Mouse (Mus musculus) lung, adult 18-20 months (tissue): ENCODE results near the gene Btg1.

Experiments
- DNase-seq, 2 experiments: peaks; one replicate each; pipeline ENCODE4 v3.0.0; 2022; ENCODE audit warnings: mixed read lengths in 2 of 2

Btg1 gene

DNA sequence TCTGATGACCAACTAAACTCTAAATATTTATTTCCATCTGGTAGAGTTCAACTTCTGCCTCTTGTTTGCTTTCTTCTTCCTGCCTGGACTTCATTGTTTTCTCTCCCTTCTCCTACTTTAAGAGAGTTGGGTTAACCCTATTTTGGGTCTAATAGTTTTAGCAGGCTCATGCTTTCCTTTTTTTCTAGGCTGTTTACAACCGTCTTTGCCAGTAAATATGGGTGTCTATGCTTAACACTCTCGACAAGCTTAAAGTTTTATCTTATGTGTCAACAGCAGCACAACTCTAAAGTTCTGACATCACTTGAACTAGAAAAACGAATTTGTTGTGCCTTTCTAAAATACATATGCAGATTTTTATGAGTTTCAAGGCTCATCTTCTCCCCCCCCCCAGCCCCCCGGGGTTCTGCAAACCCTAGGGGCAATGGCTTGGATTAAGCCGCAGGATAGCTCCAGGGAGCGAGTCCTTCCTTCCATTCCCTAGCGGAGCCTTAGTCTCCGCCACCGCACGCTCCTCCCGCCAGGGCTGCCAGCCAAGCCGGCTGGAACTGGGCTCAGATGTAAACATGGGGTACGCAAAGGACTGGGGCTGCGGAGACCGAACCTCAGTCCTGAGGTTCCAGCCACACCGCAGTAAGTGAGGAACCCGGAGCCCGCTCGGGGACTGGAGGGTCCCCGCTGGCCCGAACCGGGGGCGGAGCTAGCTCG is 651 bp upstream of the Btg1 start:
- no peak for DNase-seq

DNA sequence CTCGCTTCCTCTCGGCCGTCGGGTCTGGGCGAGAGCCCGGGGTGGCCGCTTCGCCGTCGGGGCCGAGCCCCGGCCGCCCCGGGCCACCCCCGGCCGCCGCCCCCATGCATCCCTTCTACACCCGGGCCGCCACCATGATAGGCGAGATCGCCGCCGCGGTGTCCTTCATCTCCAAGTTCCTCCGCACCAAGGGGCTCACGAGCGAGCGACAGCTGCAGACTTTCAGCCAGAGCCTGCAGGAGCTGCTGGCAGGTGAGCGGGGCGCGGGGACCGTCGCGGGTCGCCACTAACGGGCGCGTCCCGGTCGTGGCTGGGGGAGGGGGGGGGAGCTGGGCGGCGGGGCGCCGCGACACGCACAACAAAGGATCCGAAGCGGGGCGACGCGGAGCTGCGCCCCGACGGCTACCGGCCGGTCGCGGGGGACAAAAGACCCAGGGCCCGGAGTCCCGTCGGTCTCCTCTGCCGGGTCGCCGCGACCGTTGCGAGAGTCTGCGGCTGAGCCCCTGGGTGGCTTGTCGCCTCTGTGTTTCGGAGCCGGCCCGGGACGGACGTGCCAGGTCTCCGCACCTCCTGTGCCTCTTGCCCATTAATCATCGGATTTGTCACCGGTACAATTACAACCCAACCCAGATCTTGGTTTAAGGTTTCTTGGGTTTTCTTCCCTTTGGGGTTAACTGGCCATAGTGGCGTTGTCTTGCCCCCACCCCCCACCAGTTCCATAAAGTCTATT is 580 bp downstream of the Btg1 start:
- DNase-seq: peak; percentile 44 to 48

DNA sequence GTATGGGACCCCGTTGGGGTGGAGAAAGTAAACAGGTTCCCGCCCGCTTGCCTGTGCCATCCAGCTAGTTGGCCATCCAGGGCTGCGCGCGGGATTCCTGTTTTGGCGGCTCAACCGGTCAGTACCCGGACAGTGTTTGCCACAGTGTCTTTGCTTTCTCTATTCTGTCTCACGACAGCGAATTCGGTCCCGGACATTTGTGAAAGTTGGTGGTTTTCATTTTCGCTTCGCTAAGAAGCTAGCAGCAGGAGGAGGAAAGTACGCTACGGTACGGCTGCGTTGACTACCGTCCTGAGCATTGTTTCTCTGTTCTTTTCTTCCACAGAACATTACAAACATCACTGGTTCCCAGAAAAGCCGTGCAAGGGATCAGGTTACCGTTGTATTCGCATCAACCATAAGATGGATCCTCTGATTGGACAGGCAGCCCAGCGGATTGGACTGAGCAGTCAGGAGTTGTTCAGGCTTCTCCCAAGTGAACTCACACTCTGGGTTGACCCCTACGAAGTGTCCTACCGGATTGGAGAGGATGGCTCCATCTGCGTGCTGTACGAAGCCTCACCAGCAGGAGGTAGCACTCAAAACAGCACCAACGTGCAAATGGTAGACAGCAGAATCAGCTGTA is 1.3 kb downstream of the Btg1 start:
- peak; percentile 86 to 87 for DNase-seq

DNA sequence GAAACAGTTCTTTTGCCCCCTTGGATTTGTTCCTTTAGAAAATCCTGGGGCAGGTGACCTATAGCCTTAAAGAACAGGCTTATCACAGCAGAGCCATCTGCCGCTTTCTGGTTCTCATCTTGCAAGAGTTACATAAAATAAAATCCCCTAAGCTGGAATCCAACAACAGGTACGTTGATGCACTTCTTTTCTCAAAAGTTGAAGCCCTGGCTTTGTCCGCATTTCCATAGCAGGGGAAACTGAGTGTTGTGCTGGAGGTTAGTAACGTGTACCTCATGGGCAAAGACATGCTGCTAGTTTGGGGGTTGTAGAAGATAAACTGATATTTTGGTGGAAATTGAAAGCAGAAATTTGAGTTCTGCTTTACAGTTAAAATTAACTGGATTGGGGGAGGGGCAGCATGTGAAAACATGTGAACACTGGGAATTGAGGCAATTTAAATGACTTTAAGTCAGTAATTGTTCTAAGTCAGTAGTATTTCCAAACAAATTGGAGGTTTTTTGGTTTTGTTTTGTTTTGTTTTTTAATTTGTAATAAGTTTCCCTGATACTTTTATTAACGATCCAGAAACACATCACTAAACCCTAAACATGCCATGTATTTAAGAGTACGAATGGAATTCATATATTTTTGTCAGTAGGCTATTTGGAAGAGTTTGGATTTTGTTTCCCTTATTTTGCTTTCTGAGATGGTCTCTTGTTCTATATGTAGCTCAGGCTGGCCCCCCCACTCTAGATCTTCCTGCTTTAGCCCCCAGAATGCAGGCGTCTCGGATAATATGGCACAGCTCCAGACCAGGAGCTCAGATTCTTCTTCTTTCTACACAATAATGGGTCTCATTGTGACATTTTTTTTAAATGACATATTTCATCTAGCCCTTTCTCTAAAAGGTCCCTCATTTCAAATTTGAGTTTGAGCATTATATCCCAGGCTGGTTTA is 3.4 kb downstream of the Btg1 start:
- DNase-seq: no peak

DNA sequence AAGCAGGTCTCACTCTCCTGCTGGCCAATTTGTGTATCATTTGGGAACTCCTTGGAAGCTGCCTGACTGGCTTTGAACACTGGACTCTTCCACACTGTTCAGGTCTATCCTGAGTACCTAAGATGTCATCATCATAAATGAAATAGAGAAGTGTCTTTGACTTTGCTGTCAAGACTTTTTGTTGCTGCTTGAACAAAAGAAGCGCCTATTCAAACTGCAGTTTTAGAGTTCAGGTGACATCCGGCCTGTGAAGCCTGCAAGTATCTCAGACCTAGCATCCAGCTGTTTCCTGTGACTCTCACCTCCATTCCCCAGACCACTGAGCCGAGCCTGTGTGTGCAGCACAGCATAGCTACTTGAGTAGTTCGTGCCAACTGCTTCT is 4.1 kb downstream of the Btg1 start:
- peak; percentile 45 to 52 for DNase-seq

DNA sequence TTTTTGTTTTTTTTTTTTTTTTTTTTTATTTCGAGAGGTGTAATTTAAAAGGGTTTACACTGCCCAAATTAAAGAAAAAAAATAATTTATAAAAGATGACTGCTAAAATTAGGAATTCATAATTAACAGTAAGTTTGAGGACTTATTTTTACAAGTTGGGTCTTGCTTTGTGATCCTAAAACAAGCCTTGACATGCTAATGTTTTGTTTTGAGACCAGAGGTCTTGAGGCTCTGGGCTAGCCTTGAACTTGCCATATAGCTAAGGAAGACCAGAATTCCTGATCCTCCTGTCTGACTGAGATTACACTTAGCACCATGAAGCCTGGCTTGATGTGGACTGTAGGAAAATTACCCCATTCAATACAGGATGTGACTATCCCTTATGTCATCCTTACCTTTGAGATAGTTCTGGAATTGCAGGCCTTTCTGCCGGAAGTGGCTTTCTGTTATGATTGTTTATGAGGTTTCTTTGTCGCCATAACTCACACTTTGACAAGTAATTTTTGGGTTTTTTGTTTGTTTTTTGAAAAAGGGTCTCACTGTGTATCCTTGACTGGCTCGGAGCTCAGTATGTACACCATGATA is 4.6 kb downstream of the Btg1 start:
- no peak for DNase-seq

DNA sequence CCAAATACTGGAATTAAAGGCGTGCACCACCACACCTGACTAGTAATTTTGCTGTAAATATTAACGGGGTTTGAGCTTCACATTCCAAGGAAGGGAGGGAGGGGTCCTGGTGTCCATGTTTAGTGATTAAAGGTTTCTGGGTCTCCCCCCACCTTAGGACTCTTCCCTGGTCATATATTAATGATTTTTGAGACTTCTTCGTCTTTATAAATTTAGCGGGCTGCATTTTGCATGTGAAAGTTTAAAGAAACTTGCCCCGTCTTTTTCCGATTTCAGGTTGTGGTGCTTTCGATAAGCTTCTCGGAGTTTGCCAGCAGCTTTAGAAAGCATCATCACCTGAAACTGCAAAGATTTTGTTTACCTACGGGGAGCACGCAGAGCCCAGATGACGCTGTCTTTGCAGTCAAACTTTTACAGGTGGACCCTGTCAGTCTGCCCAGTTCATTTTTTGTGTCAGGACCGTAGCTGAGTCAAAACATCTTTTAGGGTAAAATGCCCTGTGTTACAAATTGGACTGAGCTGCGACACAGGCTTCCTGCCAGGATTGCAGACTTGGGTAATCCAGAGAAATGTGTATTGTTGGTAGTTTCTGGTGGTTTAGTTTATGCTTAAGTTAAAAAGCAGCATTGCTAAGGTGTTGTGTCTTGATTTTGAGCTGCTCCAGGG is 5.3 kb downstream of the Btg1 start:
- DNase-seq: no peak

DNA sequence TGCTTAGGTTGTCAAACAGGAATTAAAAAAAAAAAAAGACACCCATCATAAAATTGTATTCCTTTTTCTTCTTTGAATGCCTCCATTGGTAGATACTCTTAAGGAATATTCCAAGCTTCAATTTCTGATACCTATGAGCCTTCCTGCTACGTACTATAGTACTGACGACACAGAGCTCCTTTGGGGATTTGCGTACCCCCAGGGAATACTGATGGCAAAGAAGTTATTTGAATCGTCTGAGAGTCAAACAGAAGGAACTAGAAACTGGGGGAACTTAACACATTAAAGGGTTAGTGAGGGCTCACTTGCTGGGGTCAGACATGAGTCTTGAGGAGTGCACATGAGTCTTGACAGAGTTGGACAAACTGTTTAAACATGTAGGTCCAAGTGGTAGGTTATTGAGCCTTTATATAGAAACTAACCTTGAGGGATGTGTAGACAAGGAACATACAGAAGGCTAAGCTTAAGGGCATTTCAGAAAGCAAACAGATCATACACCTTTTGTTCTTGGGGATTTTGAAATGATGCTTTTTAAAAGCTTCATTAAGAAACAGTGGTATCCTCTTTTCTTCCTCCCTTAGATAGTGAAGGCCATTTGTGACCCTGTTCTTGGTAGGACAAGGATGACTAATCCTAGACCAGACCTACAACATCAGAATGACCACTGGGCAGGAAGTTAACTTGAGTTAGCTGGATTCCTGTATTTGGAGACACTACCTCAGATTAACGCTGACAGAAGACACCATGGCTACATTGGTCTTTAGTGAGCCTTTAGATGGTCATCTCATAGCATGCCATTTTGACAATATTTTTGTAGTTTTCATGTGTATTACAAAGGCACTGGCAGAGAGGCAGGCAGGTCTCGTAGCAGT is 6.2 kb downstream of the Btg1 start:
- no peak for DNase-seq

DNA sequence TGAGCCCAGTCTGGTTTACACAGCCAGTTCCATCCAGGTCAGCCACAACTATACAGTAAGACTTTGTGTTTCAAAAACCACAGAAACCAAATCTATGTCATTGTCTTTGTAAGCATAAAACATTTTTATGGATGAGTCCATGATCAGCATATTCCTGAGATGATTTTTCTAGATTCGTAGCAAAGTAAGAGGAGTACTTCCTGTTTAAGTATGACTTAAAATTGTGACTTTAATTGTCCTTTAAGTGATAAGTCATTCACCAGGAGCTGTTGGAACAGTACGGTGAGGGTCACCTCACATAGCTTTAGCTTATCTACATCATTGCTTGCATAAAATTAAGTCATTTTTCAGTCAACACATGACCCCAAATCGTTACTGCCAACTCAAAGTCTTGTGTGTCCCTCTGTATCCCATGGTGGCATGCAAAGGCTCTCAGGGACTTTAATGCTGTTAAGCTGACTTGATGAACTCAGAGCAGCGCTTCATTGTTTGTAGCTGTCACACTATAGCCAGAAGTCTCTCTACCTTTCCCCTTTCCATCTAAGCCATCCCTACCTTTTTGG is 6.9 kb downstream of the Btg1 start:
- no peak for DNase-seq

DNA sequence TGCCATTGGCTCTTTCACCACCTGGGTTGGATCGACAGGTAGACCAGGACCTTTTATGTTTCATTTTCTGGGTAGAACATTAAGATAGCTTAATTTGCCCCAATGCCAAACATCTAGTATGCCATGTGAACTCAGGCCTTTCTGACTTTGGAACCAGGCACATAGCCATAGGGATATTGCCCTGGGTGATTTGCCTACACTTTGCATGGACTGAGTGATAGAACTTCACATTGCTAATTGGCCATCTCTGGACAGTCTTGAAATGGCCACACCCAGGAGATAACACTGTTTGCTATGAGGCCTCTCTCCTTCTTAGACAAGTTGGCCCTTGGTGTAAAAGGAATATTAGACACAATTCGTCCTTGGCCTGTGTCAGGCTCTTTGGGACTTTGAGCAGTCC is 7.6 kb downstream of the Btg1 start:
- no peak for DNase-seq

DNA sequence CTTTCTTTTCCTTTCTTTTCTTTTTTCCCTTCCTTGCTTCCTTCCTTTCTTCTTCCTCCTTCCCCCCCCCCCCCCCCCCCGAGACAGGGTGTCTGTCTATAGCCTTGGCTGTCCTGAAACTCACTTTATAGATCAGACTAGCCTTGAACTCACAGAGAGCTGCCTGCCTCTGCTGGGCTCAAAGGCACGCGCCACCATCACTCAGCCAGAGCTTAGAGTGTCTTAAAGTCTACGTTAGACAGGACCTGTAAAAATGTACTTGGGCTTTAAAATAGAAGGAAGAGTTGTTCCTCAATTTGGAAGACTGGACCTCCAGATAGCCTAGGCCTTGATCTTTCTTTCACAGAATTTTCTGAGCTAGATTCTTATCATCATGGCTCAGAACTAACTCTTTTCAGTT is 8.3 kb downstream of the Btg1 start:
- DNase-seq: no peak

DNA sequence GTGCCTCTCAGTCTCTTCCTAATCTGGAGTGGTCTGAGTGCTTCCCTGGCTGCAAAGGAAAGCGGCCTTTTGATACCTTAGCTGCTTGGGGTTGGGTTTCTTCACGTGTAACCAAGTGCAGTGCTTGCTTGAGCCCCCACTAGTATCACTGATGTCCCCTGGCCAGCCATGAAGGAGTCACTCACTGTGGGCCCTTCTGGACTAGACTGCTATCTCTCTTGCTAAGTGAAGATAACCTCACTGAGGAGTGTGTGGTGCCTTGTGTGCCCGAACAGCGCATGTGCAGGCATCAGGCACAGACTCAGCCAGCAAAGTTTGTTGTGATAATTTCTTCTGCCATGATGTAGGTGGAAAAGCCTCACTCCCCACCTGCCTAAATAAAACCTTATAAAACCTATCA is 8.9 kb downstream of the Btg1 start:
- no peak for DNase-seq

DNA sequence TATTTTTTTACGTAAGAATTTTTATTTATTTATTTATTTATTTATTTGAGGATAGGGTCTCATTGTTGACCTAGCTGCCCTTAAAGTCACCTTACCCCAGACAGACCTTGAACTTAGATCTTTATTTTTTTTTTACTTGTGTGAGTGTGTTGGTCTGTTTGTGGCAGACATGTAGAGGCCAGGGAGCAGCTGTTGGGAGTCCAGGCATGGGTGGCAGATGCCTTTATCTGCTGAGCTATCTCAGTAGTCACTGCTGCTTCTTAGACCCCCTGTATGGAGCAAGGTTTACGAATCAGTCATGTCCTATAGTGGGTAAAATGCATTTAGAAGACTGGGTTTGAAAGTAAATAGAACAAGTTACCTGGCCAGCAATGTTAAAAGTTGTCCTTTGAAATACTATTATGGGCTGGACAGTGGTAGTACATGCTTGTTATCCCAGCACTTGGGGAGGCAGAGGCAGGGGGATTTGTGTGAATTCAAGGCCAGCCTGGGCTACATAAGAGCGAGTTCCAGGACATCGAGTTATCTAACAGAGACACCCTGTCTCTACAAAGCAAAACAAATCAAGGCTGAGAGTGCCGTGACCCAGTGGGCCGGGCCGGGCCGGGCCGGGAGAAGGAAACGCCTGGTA is 9.4 kb downstream of the Btg1 start:
- no peak for DNase-seq

DNA sequence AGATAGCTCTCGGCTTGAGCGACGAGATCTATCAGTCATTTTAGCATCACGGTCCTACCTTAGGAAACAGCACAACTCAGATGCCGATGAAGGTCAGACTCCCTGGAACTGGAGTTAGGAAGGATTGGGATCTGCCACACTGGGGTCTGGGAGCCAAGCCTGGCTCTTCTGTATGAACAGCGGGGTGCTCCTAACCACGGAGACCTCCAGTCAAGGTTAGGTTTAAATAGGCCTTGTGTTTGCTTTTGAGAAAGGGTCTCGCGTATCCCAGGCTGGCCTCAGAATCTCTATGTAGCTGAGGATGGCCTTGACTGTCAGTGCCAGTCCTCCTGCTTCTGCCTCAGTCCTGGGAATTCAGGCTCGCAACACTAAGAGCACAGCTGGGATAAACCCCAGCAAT is 10.5 kb downstream of the Btg1 start:
- no peak for DNase-seq

DNA sequence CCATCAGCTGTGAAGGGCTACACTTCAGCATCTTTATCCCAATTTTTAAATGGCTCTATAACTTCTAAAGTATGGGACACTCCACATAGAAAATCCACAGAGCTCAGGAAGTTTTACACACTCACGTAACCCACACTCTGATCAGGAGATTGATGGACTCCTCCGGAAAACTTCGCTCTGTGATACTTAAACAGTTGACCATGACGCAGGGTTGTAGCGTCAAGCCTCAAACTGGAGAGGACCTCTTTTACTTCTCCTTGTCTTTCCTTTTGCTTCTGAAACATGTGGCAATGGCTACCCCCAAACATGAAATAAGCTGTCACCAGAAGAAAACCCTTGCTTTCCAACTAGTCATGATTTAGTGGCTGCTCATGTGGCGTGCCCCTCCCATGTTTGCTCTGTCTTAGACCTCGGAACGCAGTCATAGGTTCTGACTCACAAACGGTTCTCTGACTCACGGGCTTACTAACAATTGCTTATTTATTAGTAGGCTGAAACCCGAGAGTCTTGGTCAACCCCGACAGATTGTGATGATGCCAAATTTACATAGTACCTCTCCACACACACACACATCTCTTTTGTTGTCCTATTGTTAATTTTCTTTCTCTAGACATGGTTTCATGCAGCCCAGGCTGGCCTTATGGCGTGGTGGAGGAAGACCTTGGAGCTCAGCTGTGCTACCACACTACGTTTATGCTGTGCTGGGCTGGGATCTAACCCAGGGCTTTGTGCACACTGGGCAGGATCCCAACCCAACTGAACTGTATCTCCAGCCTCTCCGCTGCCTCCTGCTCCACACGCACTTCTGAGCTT is 11.5 kb downstream of the Btg1 start:
- no peak for DNase-seq

DNA sequence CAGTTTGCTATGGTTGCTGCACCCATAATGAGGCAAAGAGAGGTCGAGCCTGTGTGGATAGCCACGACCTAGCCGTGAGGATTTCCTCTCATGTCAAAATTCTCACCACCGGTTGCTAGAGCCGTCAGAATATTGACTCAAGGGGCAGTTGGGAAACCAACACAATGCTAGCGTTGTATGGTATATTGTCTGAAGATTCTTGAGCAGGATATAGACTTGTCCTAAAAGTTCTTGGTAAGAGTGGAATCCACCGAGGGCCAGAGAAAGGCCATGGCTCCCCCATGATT is 12.1 kb downstream of the Btg1 start:
- no peak for DNase-seq

DNA sequence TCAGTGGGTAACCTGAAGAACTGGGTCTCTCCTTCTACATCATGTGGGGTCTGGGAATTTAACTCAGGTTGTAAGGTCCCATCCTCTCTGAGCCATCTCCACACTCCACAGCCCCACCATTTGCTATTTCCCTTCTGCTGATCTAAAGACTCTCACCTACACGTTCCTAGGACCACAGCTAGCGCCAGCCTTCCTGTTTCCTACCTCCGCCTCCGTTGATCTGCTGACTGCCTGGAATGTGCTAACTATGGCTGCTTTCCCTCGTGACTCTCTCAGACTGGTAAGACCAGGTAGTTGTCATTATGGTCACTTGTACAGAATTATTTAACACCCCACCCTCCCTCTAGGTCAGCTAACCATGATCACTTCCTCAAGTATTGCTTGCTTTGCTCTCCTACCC is 13.3 kb downstream of the Btg1 start:
- no peak for DNase-seq

DNA sequence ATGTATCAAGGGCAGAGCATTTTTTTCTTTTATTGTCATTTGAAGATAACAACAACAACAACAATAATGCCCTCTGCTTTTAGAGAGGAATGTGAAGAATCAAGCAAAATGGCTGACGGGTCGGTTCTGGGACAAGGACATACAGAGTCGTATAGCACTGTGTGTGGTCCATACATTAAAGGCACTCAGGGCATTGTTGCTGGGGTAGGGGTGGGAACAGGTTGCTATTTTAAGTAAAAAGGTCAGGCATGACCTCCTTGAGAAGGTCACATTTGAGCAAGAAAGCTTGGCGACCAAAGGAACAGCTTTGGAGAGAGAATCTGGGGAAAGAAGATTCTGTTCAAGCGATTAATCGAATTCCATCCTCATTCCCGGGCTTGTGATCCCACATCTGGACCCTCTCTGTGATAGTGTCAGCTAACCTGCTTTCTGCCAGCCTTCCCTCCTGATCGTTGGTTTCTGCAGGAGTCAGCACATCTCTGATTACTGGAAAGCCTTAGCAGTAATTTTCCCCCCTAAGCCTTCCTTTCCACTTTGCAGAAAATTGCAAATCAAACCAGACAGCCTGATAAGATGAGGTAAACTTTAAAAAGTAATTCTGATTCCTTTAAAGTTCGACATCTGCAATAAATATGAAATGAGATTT is 14.4 kb downstream of the Btg1 start:
- DNase-seq: no peak
